Mouse (Mus musculus) intestine, embryonic 16.5 days (tissue): ENCODE data around the gene Hist1h3a. TPM values are rescaled to one million over a fixed set of nuclear protein-coding genes. Genes with fewer than 3 reads are reported as not detected.
"Not testable (repeated sequence)": the region's sequence is repeated elsewhere in the genome, so short reads cannot be mapped to it uniquely, and the experiment has no call there.

Source experiments
- ATAC-seq: fragments of 200-750 bp; cut with Nextera tagmentation; 2 replicates; pipeline ENCODE4 v1.8.0; 2017; ENCODE audit warnings: moderate TSS enrichment, moderate library complexity
- H3K27ac ChIP-seq: fragments of 300-500 bp; sonication (generic); 2 replicates; pipeline ENCODE4 v1.5.1; 2014; ENCODE audit warnings: mild to moderate bottlenecking, low read length
- H3K27me3 ChIP-seq: fragments of 300-500 bp; sonication (generic); replicated peaks from 2 replicates; pipeline ENCODE4 v1.6.1; 2014; ENCODE audit warnings: low read length, control low read depth, mixed read lengths; ENCODE audit not compliant: control insufficient read depth, insufficient read depth
- H3K36me3 ChIP-seq: fragments of 300-500 bp; sonication (generic); 2 replicates; pipeline ENCODE4 v1.6.1; 2014; ENCODE audit warnings: low read length, control low read depth; ENCODE audit not compliant: control insufficient read depth, insufficient read depth
- H3K4me1 ChIP-seq: fragments of 300-500 bp; sonication (generic); 2 replicates; pipeline ENCODE4 v1.6.1; 2014; ENCODE audit warnings: low read length, control low read depth, mixed read lengths; ENCODE audit not compliant: control insufficient read depth, insufficient read depth
- H3K4me2 ChIP-seq: fragments of 300-500 bp; sonication (generic); 2 replicates; pipeline ENCODE4 v1.6.1; 2014; ENCODE audit warnings: low read depth, low read length, control low read depth
- H3K4me3 ChIP-seq: fragments of 300-500 bp; sonication (generic); 2 replicates; pipeline ENCODE4 v1.5.1; 2014; ENCODE audit warnings: mild to moderate bottlenecking, low read length
- H3K9ac ChIP-seq: fragments of 300-500 bp; sonication (generic); 2 replicates; pipeline ENCODE4 v1.6.1; 2014; ENCODE audit warnings: low read depth, low read length
- H3K9me3 ChIP-seq: fragments of 300-500 bp; sonication (generic); 2 replicates; pipeline ENCODE4 v1.6.1; 2016; ENCODE audit warnings: low read length, control low read depth; ENCODE audit not compliant: control insufficient read depth
- WGBS: fragments of 180-500 bp; shearing (Covaris S2); extraction: QIAGEN DNeasy Blood & Tissue Kit; methylation state at CpG from one replicate; pipeline ENCODE4 v1.1.7; 2014; 5-methylcytosine and 5-hydroxymethylcytosine counted together
- polyA plus RNA-seq: library from polyadenylated mRNA; unstranded; fragments of >200 nt; fragmentation: Nextera tagmentation; extraction: Ambion mirVana; gene quantifications from 2 replicates; pipeline ENCODE4 v1.2.1, GENCODE M21; 2015

Hist1h3a gene
- polyA plus RNA-seq = 3.1 and 4.2 TPM in 2 replicates

DNA sequence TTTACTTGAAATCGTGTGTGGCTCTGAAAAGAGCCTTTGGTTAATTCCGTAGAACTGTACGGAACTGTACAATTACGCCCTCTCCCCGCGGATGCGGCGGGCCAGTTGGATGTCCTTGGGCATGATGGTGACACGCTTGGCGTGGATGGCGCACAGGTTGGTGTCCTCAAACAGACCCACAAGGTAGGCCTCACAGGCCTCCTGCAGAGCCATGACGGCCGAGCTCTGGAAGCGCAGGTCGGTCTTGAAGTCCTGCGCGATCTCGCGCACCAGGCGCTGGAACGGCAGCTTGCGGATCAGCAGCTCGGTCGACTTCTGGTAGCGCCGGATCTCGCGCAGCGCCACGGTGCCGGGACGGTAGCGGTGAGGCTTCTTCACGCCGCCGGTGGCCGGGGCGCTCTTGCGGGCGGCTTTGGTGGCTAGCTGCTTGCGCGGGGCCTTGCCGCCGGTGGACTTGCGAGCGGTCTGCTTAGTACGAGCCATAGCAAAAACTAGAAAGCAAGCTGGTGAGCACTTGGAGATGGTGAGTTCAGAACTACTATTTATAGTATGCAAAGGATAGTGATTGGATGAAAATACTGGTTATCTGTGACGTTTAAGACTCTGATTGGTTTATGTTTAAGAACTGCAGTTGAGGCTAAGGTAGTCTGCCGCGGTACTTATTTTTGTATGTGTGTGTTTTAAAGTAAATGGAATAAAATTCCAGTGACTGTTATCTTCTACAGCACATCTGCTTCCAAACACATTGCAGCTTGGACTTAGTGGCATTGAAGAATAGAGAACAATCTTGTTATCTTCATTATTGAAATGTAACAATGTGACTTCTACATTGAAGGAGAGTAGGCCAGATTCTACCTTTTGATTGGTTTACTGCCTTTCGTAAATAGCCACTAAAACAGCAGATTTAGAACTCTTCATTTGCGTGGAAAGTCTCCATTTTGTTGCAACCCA is at the start of gene Hist1h3a:
TSS of gene Hist1h3a (minus strand) at position 516 of the 951 bp plus-strand sequence.
- H3K27me3 ChIP-seq, H3K36me3 ChIP-seq, H3K9me3 ChIP-seq: not testable (repeated sequence)
- peaks cover 26% of the 10 kb centered on the region for H3K4me1 ChIP-seq
- H3K9ac ChIP-seq = peak within 1 kb of the TSS; percentile 69
- ATAC-seq = peak; percentile 66
- peak within 1 kb of the TSS; percentile 53 for H3K4me3 ChIP-seq
- under 1% methylated on average over 27 of the region's 52 CpGs for WGBS
- peak within 1 kb of the TSS; percentile 89 for H3K4me2 ChIP-seq
- peak within 1 kb of the TSS; percentile 97 for H3K27ac ChIP-seq

DNA sequence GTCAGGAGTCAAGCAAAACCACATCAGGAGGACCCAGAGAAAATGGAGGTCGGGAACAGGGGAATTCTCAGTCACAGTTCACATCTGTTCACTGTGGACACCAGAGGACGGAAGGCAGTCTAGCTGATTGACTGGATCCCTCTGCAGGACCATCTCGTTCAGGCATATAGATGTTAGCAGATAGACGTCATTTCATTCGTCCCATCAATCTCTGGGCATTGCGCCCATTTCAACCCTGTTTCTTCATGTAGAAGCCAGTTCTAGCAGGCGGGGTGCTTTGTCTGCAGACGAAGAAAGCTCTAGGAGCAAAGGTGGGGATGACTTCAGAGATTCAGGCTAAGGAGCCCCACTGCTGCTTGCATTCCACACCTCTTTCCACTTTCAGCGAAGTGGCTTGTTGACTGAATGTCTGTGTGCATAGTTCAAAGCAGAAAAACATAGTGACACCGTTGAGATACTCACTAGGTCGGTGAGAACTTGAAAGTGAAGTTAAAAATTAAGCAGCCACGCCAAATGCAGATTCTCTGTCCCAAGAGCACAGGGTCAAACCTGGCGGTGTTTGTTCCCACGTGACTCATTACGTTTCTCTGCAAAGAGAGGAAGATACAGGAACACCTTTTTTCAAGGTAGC is 44.4 kb upstream of the Hist1h3a start, which contains the start of gene Slc17a2:
TSS of gene Slc17a2 (plus strand) at position 572 of the 631 bp plus-strand sequence.
- no peak within 1 kb of the TSS for H3K4me3 ChIP-seq
- H3K9ac ChIP-seq = no peak within 1 kb of the TSS
- no peaks in the 10 kb centered on the region for H3K36me3 ChIP-seq
- H3K4me2 ChIP-seq = peak within 1 kb of the TSS; percentile 16; the same call in 1 of the 2 replicates
- H3K9me3 ChIP-seq = no peaks in the 10 kb centered on the region
- WGBS = 68% methylated on average over 15 of the region's 15 CpGs
- no peaks in the 10 kb centered on the region for H3K27me3 ChIP-seq
- ATAC-seq = peak; percentile 40; the same call in 1 of the 2 replicates
- H3K27ac ChIP-seq = no peak within 1 kb of the TSS
- no peaks in the 10 kb centered on the region for H3K4me1 ChIP-seq

DNA sequence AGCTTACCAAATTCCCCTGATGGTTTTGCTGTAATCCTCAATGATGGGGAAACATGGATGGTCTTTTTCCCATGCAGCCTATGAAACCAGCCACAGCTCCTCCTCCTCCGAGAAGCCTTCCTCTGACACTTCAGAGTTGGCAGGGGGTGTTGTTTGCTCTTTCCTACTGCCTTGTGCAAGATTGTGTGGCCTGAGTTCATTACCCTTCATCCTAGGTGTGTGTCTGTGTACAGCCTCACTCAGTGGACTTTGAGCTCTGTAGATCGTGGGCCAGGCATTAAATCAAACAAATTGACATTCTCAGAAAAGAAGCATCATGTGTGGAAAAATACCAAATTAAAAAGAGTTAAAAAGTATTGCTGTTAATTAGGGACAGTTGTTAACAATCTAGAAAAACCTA is 42.3 kb upstream of the Hist1h3a start:
- Histone ChIP-seq H3K9me3 (no peaks in the 10 kb centered on the region), H3K36me3 (no peaks in the 10 kb centered on the region), H3K27ac (no peak overlapping the region), H3K4me1 (no peaks in the 10 kb centered on the region), H3K27me3 (no peaks in the 10 kb centered on the region), H3K9ac (no peak overlapping the region), H3K4me3 (no peak overlapping the region), H3K4me2 (no peak overlapping the region)
- 53% methylated on average over 2 of the region's 2 CpGs for whole genome bisulfite sequencing
- ATAC-seq = peak; percentile 76

DNA sequence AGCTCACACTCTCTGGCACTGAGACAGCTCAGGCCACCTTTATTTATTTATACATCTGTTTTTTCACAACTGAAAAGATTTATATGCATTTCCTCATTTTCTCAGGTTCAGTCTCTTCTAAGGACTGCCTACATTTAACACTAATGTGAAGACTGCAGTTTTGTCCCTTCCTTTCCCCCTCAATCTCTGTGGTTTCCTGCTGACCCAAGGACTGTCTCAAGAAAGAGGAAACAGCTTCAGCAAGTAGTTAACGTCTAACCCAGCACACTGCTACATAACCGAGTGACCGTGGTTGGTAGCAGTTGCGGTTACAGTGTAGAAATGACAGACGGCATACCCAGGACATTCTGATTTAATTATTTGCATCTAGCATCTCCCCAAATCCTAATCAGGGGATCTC is 37.2 kb upstream of the Hist1h3a start:
- no peaks in the 10 kb centered on the region for H3K9me3 ChIP-seq
- H3K4me1 ChIP-seq = no peaks in the 10 kb centered on the region
- no peaks in the 10 kb centered on the region for H3K27me3 ChIP-seq
- no peak overlapping the region for H3K9ac ChIP-seq
- no peaks in the 10 kb centered on the region for H3K36me3 ChIP-seq
- no peak overlapping the region for H3K4me3 ChIP-seq
- 81% methylated on average over 5 of the region's 5 CpGs for WGBS
- ATAC-seq = no peak
- no peak overlapping the region for H3K27ac ChIP-seq
- H3K4me2 ChIP-seq = no peak overlapping the region

DNA sequence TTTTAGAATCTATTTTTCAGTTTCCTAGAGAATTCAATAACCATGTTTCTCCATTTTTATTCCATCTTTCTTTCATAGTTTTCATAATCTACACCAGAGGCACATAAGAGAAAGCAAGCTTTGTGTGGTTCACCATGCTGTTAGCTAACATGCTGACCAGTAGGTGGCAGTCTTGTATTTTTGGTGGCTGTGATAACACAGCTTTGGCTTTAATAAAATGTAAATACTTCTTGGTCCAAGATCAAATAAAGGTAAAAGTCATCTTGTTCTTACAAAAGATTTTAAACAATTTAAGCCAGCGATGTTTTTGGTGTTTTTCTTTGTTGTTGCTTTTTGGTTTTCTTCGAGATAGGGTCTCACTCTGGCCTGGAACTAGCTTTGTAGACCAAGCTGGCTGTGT is 30.3 kb upstream of the Hist1h3a start:
- H3K9ac ChIP-seq = no peak overlapping the region
- no peak for ATAC-seq
- 43% methylated on average over 2 of the region's 2 CpGs for WGBS
- no peaks in the 10 kb centered on the region for H3K9me3 ChIP-seq
- no peak overlapping the region for H3K4me2 ChIP-seq
- H3K4me1 ChIP-seq = no peaks in the 10 kb centered on the region
- H3K27me3 ChIP-seq = no peaks in the 10 kb centered on the region
- no peak overlapping the region for H3K4me3 ChIP-seq
- H3K36me3 ChIP-seq = no peaks in the 10 kb centered on the region
- no peak overlapping the region for H3K27ac ChIP-seq

DNA sequence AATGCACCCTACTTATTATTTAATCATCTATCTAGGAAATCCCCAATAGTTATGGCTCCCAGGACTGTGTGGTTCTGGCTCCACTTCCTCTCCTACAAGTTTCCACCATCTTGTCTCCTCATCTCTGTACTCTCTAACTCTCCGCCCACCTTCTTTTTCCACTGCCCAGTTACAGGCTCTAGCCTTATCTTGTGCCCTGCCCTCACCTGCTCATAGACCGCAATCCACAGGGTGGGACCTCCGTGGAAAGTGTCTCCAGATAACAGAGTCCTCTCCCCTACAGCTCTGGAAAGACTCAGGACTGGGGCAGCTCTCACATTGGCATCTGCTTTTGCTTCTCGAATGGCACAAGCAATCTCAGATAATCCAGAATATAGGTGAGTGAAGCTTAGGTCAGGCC is 16.8 kb upstream of the Hist1h3a start:
- no peak overlapping the region for H3K4me2 ChIP-seq
- no peak overlapping the region for H3K4me3 ChIP-seq
- H3K36me3 ChIP-seq = no peaks in the 10 kb centered on the region
- H3K9me3 ChIP-seq = no peaks in the 10 kb centered on the region
- WGBS = 71% methylated on average over 4 of the region's 4 CpGs
- H3K9ac ChIP-seq = no peak overlapping the region
- H3K27me3 ChIP-seq = no peaks in the 10 kb centered on the region
- no peak overlapping the region for H3K27ac ChIP-seq
- no peaks in the 10 kb centered on the region for H3K4me1 ChIP-seq
- ATAC-seq = no peak

DNA sequence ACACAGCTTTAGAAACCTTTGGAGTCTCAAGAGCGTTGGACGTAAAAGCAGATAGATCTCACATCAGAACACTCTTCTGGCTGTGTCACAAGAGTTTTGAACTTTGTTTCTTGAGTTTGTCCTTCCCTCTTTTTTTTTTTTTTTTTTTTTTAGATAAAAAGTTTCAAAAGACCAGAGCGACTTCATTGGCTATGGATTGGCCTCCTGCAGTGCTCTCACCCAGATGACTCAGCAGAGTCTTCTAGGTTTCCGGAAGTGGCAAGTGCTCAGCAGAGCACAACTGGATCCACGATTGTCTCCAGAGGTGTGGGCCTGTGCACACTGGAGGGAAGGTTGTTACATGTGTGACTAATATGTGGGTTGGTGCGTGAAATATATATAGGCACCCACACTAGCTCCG is 16.2 kb upstream of the Hist1h3a start:
- no peak overlapping the region for H3K27ac ChIP-seq
- H3K27me3 ChIP-seq = no peaks in the 10 kb centered on the region
- no peaks in the 10 kb centered on the region for H3K9me3 ChIP-seq
- H3K4me1 ChIP-seq = no peaks in the 10 kb centered on the region
- H3K36me3 ChIP-seq = no peaks in the 10 kb centered on the region
- H3K4me2 ChIP-seq = no peak overlapping the region
- no peak for ATAC-seq
- no peak overlapping the region for H3K9ac ChIP-seq
- WGBS = 95% methylated on average over 7 of the region's 7 CpGs
- no peak overlapping the region for H3K4me3 ChIP-seq

DNA sequence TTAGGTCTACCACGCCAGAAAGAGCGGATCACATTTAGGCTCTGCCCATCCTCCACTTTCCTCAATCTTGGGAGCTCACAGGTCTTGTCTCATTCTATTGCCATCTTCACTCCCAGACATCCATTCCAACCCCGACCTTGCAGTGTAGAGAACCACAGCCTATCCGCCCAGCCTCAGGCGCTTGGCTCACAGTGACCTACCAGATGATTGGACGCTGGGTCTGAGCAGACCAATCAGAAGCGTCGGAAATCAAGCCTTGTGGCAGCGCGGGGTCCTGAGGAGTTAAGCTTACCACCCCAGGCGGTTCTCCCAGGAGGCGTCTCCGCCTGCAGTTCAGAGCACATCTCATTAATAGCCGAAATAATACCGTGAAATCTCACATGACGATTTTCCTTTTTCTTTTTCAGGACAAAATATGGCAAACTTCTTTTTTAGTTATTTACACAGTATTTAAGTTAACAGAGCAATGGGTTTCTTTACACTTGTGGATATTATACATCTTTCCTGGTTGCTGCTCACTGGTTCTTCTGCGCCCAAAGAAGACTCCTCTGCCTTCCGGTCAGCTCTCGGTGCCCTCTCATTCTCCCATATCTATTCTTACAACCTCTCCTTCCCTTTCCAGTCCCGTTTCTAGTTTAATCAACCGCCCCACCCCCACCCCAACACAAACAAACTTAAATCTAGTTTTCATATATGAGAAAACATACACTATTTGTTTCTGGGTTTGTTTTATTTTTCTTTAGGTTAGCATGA is 10.6 kb upstream of the Hist1h3a start:
- Histone ChIP-seq H3K36me3 (no peaks in the 10 kb centered on the region), H3K27ac (no peak overlapping the region), H3K4me2 (peak overlapping the region; percentile 37), H3K9ac (no peak overlapping the region), H3K27me3 (no peaks in the 10 kb centered on the region), H3K9me3 (no peaks in the 10 kb centered on the region), H3K4me1 (no peaks in the 10 kb centered on the region), H3K4me3 (peak overlapping the region; percentile 7)
- ATAC-seq = peak; percentile 91
- 23% methylated on average over 21 of the region's 21 CpGs for WGBS

DNA sequence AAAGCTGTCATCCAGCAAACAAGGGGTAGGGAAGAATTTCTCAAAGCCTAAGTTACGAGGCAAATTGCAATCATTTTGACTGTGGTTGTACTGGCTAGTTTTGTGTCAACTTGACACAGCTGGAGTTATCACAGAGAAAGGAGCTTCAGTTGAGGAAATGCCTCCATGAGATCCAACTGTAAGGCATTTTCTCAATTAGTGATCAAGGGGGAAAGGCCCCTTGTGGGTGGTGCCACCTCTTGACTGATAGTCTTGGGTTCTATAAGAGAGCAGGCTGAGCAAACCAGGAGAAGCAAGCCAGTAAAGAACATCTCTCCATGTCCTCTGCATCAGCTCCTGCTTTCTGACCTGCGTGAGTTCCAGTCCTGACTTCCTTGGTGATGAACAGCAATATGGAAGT is 7.4 kb upstream of the Hist1h3a start, which contains the start of gene Trim38:
TSS of gene Trim38 (plus strand) at position 301 of the 400 bp plus-strand sequence.
- 93% methylated on average over 2 of the region's 2 CpGs for WGBS
- not testable (repeated sequence) for H3K27me3 ChIP-seq, H3K4me2 ChIP-seq, H3K4me1 ChIP-seq, H3K36me3 ChIP-seq, ATAC-seq, H3K27ac ChIP-seq, H3K4me3 ChIP-seq, H3K9me3 ChIP-seq, H3K9ac ChIP-seq
